In genomic region chr5:12383960-12384285, GRCm38 (mm10) we compare ENCODE assay signal across 8 mouse cellular contexts. TPM values are rescaled to one million over a fixed set of nuclear protein-coding genes. Genes with fewer than 3 reads are reported as not detected.
DNase-seq lines count a peak whose midpoint lies in the region; ATAC-seq and TF ChIP-seq lines count a peak whose summit lies in the region.

No protein-coding gene starts in this region.

- no peaks in the 10 kb centered on the region for H3K9me3 ChIP-seq in liver, embryonic 11.5 days (ENCODE audit: control insufficient read depth, low read length)
- H3K9me3 ChIP-seq in stomach, postnatal 0 days (ENCODE audit: control insufficient read depth, low read length) = no peaks in the 10 kb centered on the region

- peak overlapping the region; percentile 45; the same call in 1 of the 2 replicates for H3K27ac ChIP-seq in spleen, adult 2 months (ENCODE audit: insufficient read depth, low read length)
- H3K27ac ChIP-seq in liver, embryonic 11.5 days (ENCODE audit: low read depth, low read length) = no peak overlapping the region
- H3K27ac ChIP-seq in stomach, postnatal 0 days (replicated peaks) = no peak overlapping the region

- no peak for TF ChIP-seq EP300 in stomach, postnatal 0 days (optimal IDR thresholded peaks at IDR 0.05)

- H3K36me3 ChIP-seq in spleen, adult 2 months (ENCODE audit: control insufficient read depth, insufficient read depth, low read length) = no peaks in the 10 kb centered on the region
- H3K36me3 ChIP-seq in liver, embryonic 11.5 days (ENCODE audit: control insufficient read depth, insufficient read depth, low read length) = no peaks in the 10 kb centered on the region
- H3K36me3 ChIP-seq in stomach, postnatal 0 days (ENCODE audit: control insufficient read depth, insufficient read depth, low read length) = no peaks in the 10 kb centered on the region

- peak overlapping the region; percentile 75 for H3K4me2 ChIP-seq in liver, embryonic 11.5 days
- H3K4me2 ChIP-seq in stomach, postnatal 0 days (replicated peaks; ENCODE audit: low read depth) = peak overlapping the region; percentile 90

- 0 out of 2 replicates have a peak overlapping the region, but pooled peaks have one; percentile 14 for H3K9ac ChIP-seq in liver, embryonic 11.5 days (ENCODE audit: low read depth, low read length)
- peak overlapping the region; percentile 18 for H3K9ac ChIP-seq in stomach, postnatal 0 days (ENCODE audit: low read length)

- no peak for TF ChIP-seq CTCF in spleen, adult 2 months (IDR thresholded peaks at IDR 0.05; ENCODE audit: extremely low read depth, insufficient read depth, insufficient read length, insufficient replicate concordance)
- TF ChIP-seq CTCF in stomach, postnatal 0 days (IDR thresholded peaks at IDR 0.05; ENCODE audit: low read depth) = no peak

- H3K27me3 ChIP-seq in spleen, adult 2 months (ENCODE audit: control insufficient read depth, insufficient read depth, low read length) = peaks cover 2% of the 10 kb centered on the region; the same call in 1 of the 2 replicates
- peaks cover 18% of the 10 kb centered on the region for H3K27me3 ChIP-seq in liver, embryonic 11.5 days (replicated peaks; ENCODE audit: control insufficient read depth, insufficient read depth, low read length)
- H3K27me3 ChIP-seq in stomach, postnatal 0 days (ENCODE audit: control insufficient read depth, insufficient read depth, low read length) = no peaks in the 10 kb centered on the region

- no peaks in the 10 kb centered on the region for H3K4me1 ChIP-seq in spleen, adult 2 months (ENCODE audit: control insufficient read depth, insufficient read depth, insufficient read length)
- H3K4me1 ChIP-seq in liver, embryonic 11.5 days (replicated peaks; ENCODE audit: control insufficient read depth, insufficient read depth, low read length) = no peaks in the 10 kb centered on the region
- H3K4me1 ChIP-seq in stomach, postnatal 0 days (replicated peaks; ENCODE audit: control insufficient read depth, insufficient read depth) = no peaks in the 10 kb centered on the region; the same call in 1 of the 2 replicates

- 2% methylated on average over 10 of the region's 10 CpGs for WGBS in spleen, adult 2 months
- under 1% methylated on average over 10 of the region's 10 CpGs for WGBS in liver, embryonic 11.5 days
- WGBS in stomach, postnatal 0 days = 0% methylated on average over 10 of the region's 10 CpGs

- DNase-seq in adrenal gland, postnatal 10 days = peak; percentile 9
- no peak for DNase-seq in adrenal gland, postnatal 36 days
- DNase-seq in spleen, adult 2 months (ENCODE audit: low read depth in 1 of 2, low spot score in 2 of 2) = no peak
- no peak for DNase-seq in spleen, postnatal 14 days (ENCODE audit: low spot score in 2 of 2)
- no peak for DNase-seq in liver, embryonic 11.5 days (ENCODE audit: low spot score)
- peak; percentile 14 for DNase-seq in stomach, postnatal 0 days (ENCODE audit: low spot score)
- DNase-seq in cerebellum, adult 9-11 months = no peak
- DNase-seq in c-Kit-positive CD71-positive TER-119-positive erythroid progenitor cells, embryonic 14.5 days (ENCODE audit: low spot score) = no peak

- peak overlapping the region; percentile 31; the same call in 1 of the 2 replicates for H3K4me3 ChIP-seq in spleen, adult 2 months (ENCODE audit: extremely low read depth, insufficient read depth, insufficient read length)
- H3K4me3 ChIP-seq in liver, embryonic 11.5 days (ENCODE audit: low read depth, low read length) = peak overlapping the region; percentile 54
- H3K4me3 ChIP-seq in stomach, postnatal 0 days (ENCODE audit: low read depth, low read length) = peak overlapping the region; percentile 47

- ATAC-seq in liver, embryonic 11.5 days (replicated peaks; ENCODE audit: low FRiP score) = no peak
- ATAC-seq in stomach, postnatal 0 days (ENCODE audit: low FRiP score, low TSS enrichment) = no peak

- no peak for TF ChIP-seq POLR2A in spleen, adult 2 months (IDR thresholded peaks at IDR 0.05; ENCODE audit: low read depth, low read length)

RNA-seq across cellular contexts. Expression of gene Sema3d, which starts 0.7 kb away (rescaled TPM):
- 1 to 10 TPM; 6.4 to 6.6 TPM for total RNA-seq in adrenal gland, postnatal 10 days (2021)
- 1 to 10 TPM; 2.9 to 3.1 TPM for total RNA-seq in adrenal gland, postnatal 36 days (2021)
- 1.9 and 2.2 TPM in 2 replicates for polyA plus RNA-seq in spleen, adult 2 months (2012; rRNA removed)
- 5.0 and 5.3 TPM in 2 replicates for polyA plus RNA-seq in liver, embryonic 11.5 days (2014; fragmentation: Nextera tagmentation; extraction: Ambion mirVana)
- polyA plus RNA-seq in stomach, postnatal 0 days (2015; fragmentation: Nextera tagmentation; extraction: Ambion mirVana) = 4.0 and 4.9 TPM in 2 replicates

Comparison
In these comparisons a context has a peak if more than half of its experiments do, and no peak if none do; other contexts are left out.
1. DNase-seq: peak in adrenal gland, postnatal 10 days (single experiment) and stomach, postnatal 0 days (single experiment); none in adrenal gland, postnatal 36 days (0 of 2), spleen, adult 2 months (0 of 2), spleen, postnatal 14 days (0 of 2), liver, embryonic 11.5 days (single experiment), cerebellum, adult 9-11 months (single experiment) and c-Kit-positive CD71-positive TER-119-positive erythroid progenitor cells, embryonic 14.5 days (single experiment).
2. Peak in every context shown above with its lines, with median percentiles within 50 percentile points of each other: H3K4me3 ChIP-seq.